Mouse (Mus musculus) fibroblast of lung, adult 2 months (primary cell): ENCODE measurements at regions not wholly inside any gene's neighbourhood (a gene's known extent, or its start where the extent isn't known, plus 50 kb on each side); places are given as distances from the start of the nearest gene placed in this dataset.
"Not testable (repeated sequence)": the region's sequence is repeated elsewhere in the genome, so short reads cannot be mapped to it uniquely, and the experiment has no call there.

Experiments used
- DNase-seq: peaks from one replicate; pipeline ENCODE4 v3.0.0-alpha.2; 2011; ENCODE audit warnings: low read depth

DNA sequence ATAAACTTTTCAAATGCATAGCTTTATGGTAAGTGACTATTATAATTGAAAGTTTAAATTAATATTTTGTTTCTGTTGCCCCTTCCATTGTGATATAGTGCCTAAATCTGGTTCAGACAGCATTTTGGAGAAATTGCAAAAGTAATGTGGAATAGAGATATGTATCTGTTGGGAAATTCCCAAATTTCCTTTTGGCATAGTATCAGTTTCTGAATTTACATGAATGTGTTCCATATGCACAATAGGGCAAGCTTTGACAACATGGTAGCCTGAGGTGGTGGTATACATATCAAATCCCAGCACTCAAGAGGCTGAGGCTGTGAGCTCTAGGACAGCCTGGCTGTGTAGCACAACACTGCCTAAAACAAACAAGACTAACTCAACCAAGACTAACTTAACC lies 147.2 kb upstream of the Supt20 start:
- no peak for DNase-seq

DNA sequence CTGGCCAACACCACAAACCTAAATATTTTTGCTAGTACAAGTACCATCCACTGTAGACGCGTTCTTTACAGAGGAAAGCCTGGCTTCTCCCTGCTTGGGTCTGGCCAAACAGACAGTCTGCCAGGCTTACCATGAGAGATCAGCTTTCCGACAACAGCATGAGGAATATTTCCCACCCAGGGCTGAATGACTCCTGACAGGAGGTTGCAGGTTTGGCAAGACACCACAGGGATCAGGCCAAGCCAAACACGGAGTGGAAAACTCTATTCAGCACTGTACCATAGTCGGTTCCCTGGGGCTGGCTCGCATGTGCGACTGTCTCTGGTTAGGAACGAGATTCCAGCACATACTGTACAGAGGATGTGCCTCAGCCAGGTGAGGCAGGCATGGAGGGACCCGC lies 140.7 kb upstream of the Supt20 start:
- peak; percentile 98 for DNase-seq

DNA sequence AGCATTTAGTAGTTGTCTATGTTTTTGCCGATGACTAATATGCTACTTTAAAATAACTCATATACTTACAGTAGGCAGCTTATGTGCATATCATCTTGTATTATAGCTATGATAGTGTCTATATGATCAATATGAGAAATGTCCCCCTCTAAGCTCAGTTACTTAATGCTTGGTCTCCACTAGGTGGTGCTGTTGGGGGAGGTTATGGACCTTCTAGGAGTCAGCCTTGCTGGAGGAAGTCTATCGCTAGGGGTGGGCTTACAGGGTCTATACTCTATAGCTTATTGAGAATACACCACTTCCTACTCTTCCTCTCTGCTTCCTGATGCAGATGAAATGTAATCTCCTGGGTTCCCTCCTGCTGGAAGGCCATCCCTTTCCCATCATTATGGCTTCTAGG lies 136.7 kb upstream of the Supt20 start:
- DNase-seq, result no peak

GRCm38 (mm10) chr3:54559053-54559452 lies 133.6 kb upstream of the Supt20 start:
- no peak for DNase-seq

DNA sequence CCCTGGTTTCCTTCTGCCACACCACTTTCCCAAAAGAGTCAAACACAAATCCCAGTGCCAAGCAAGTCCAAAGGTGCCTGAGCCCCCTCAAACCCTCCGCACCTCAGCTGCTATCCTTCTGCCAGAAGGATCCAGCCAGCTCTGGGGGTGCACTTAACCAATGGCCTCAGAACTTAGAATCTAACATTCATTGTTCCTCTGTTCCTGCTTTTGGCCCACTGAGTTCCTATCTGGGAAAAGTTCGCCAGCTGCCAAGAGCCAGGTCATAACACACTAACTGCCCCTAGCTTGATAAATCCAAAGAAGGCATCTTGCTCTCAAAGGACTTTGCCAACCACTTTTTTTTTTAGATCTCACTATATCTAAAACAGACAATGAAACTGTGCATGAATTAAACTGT lies 133.1 kb upstream of the Supt20 start:
- no peak for DNase-seq

DNA sequence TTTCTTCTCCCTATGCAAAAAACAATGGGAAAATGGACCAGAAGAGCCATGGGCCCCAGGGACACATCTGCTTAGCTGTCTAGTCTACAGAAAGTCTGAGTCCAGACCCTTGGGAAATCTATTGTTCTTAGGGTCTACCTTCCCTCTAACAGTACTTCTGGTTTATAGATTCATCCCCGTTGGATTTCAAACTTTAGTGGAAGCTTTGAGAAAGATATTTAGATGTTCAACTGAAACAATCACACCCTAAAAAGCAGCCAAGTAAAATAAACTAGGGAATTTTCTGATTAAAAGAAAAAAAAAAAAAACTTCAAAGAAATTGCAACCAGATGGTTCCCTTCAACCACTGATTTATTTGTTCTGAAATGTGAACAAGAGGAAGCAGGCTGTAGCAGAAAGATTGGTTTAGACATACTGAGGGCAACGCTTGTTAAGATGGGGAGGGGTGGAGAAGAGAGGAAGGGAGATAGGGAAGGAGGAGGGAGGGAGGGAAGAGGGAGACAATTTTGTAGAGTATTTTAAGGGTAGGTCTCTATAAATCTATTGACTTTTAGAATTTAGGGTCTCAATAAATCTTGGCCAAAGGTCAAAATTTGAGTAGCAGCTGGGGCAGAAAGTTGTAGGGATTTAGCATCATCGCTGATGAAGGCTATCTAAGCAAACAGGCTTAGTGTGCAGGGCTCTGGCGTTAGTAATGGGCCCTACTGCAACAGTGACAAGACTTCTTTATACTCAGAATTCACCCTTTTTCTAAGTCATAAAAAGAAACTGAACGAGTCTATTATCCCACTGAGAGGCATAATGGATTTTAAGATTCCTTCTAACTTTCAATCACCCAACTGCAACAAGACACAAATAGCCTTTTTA lies 132.3 kb upstream of the Supt20 start:
- no peak for DNase-seq

DNA sequence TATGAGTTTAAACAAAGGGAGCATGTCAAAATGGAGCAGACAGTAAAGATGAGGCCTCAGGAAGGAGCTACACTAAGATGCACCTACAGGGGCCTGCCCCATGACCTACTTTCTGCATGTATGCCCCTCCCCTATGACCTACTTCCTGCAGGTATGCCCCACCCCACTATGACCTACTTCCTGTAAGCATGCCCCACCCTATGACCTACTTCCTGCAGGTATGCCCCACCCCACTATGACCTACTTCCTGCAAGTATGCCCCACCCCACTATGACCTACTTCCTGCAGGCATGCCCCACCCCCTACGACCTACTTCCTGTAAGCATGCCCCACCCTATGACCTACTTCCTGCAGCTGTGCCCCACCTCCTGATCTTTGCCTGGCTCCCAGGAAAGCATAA lies 125.3 kb upstream of the Supt20 start:
- DNase-seq, result no peak

DNA sequence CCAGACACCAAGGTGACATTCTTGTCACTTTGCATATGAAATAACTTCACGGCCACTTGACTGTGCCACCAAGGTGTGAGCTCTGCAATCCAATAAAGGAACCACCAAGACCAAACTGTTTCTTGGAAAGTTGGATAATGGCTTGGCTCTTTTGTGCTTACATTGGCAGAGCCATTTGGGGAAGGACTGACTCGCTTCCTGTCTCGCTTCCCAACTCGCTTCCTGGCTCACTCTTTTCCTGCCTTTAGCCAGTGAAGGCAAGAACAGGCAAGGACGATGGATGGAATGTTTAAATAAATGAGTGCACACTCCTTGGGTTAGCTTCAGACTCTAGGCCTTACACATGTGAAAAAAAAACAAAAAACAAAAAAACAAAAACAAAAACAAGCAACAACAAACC lies 124.5 kb upstream of the Supt20 start:
- no peak for DNase-seq

DNA sequence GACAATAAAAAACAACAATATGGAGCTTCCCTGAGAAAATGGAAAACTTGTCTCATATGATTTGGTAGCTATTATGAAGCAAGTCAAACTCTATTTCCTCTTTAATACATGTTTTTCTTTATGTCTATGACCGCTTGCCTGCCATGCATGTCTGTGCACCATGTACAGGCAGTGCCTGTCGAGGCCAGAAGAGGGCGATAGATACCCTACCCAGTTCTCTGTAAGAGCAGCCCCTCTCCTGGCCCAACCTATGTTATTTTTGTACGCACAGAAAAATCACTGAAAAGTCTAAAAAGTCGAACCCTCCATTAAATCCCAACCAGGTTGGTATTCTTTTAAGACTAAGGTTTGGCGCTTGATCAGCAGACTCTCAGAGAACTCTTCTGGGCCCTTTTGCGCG lies 122.1 kb upstream of the Supt20 start:
- no peak for DNase-seq

- no peak for DNase-seq
These were observed 114.8 kb upstream of the Supt20 start for GRCm38 (mm10) chr3:54577851-54578250.

DNA sequence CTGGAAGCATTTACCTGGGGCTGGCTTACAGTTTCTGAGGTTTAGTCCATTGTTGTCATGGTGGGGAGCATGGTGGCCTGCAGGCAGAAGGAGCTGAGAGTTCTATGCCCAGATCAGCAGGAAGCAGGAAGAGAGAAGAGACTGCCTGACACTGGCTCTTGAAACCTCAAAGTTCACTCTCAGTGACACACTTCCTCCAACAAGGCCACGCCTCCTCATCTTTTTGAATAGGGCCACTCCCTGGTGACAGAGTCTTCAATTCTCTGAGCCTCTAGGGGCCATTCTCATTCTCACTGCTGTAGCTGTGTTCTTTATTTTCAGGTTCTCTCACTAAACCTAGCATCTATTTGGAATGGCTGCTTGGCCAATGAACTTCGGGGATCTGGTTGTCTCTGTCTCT lies 113.2 kb upstream of the Supt20 start:
- no peak for DNase-seq

- DNase-seq, result no peak
These were observed 112.3 kb upstream of the Supt20 start for GRCm38 (mm10) chr3:54580339-54580738.

GRCm38 (mm10) chr3:54585781-54586180 lies 106.8 kb upstream of the Supt20 start:
- DNase-seq, result not testable (repeated sequence)

DNA sequence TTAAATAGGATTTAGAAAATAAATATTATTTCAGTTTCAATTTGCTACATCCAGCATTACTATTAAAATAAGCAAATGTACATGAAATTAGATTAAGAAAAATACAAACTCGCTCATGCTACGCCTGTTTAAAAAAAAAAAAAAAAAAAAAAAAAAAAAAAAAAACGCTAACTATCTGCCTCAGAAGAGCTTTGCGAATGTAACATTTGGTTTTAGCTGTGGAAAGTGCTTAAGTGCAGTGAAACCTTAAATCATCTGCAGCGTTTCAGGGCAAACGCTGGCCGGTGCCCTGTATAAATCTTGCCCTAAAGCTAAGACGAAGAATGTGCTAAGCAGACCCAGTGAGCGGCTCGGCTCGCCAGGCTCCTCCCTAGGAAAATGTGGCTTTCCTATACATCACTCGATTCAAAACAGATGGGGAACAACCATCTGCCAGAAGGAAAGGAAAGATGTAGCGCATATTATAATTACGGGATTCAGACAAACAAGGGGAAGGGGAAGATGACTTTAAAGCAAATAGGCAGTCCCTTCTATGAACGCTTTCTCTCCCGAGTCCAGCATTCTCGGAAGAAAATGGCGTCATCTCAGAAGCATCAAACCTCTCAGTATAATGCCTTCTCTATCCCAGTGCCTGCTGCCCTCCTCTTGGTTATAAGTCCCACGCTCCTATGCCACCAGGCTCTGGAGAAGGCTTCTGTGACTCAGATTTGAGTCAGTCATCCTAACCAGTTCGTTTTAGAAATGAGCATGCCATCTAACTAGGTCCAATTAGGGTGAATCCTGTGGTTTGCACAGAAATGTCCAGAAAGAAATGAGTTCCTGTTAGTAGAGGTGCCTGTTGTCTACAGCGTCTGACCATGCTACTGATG lies 105.2 kb upstream of the Supt20 start:
- DNase-seq, result peak; percentile 67

GRCm38 (mm10) chr3:54588198-54588597 lies 104.4 kb upstream of the Supt20 start:
- no peak for DNase-seq

- DNase-seq, result no peak
These were observed 102.6 kb upstream of the Supt20 start for GRCm38 (mm10) chr3:54589976-54590375.

DNA sequence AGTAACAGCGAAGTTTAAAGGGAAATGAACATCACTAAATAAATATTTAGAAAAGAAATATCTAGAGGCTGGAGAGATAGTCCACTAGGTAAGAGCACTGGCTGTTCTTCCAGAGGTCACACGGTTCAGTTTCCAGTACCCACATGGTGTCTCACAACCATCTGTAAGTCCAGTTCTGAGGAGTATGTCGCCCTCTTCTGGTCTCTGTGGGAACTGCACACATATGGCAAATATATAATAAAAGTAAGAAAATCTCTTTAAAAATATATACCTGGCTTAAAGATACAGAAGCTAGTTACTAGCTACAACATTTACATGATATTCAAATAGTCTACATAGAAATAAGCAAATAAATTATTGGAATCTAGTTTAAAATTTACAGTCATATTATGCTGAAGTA lies 101.4 kb upstream of the Supt20 start:
- DNase-seq, result no peak

DNA sequence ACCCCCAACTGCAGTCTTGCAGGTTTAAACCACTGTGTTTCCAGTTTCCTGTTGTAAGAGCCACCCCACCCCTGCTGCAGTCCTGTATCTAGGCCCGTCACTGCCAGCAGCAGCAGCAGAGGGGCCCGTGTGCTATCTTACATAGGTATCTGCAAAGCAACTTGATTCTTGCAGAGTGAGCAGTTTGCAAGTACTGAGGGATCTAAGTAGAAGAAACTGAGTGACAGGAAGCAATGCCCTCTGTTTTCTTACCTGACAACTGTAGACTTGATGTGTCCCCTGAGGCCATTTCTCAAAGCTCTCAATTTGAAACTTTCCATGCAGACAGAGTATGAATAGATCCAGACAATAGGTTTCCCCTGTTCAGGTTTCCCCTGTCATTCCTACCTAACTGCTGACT lies 100.5 kb upstream of the Supt20 start:
- no peak for DNase-seq

DNA sequence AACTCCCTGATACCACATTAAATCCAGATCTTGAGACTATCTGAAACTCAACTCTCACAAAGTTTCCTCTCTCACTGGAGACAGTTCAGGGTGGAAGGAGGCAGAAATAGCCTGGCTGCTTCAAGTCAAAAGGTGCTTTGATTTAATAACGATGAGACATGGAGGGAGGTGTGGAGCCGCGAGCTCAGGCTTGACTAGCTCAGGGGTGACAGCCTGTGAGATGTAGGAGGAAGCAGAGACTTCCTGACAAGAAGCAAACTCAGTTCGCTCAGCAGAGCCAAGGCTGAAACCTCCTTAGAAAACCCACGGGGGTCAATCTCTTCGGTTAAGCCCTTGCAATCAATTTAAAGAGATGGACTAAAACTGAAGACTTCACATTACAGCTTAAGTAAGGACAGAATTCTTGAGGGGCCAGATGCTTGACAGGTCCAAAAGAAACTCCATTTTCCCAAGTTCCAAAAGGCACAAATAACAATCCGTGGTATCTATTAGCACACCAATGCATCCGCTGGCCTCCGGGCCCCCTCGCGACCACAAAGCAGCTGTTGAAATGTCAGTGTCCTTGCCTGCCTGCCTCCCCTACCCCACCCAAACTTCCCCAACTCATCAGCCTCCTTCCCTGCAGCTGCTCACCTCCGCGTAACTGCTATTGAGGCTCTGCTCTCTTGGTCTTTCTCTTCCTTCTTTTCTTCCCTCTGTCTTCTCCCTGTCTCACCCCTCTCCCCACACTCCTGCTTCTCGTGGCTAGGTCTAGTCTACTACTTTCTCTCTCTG lies 99.8 kb upstream of the Supt20 start:
- DNase-seq, result no peak

DNA sequence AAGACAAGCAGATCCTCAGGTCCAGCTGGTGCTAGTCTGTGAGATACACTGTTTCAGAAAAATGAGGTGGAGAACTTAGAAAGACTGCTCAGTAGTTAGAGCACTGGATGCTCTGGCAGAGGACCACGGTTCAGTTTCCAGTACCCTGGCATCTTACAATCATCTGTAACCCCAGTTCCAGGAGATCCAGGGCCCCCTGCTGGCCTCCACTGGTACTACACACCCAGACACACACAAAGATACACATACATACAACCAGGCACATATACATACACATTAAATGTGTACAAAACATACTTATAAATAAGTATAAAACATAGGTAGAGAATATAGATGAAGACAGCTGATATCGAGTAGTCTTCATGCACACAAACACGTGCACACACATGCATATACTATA lies 97.4 kb upstream of the Supt20 start:
- no peak for DNase-seq

DNA sequence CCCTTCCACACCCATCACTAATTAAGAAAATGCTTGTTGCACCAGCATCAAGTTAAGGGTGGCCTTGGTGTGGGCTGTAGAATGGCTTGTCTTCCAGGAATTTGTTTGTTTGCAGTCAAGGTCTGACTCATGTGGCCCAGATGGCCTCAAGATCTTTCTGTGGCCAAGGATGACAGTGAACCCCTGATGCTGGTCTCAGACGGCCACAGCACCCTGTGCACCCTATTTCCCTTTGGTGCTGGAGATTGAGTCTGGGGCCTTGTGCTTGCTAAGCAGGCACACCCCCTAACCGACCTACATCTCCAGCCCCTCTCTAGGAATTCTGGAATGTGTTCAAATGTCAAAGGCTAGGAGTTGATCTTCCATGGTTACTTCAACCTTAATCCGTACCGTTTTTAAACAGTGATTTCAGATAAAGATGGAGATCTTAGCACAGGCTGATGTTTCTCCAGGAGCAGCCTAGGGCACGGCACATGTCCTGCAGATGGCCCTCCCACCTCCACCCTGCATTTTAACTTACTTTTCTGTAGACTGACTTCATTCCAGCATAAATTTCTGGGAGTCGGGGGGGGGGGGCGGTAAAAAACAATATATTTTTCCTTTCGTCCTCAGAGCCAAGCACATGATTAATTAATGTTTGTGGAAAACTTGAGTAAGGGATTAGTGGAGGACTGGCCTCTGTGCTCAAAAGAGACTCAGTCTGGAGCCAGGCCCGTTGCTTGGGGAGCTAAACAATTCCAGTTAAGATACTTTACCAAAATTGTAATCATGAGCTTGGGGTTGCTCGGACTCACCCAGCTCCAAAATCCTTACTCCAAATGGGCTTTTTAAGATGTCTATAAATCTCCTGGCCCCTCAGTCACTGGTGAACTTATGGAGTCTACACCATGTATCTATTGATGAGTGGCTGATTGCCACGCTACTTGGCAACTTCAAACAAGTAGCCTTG lies 95.0 kb upstream of the Supt20 start:
- DNase-seq, result no peak
